Mouse (Mus musculus): ENCODE measurements around the gene Metap1. TPM values are rescaled to one million over a fixed set of nuclear protein-coding genes. Genes with fewer than 3 reads are reported as not detected.

Gene Metap1
- polyA plus RNA-seq, 1 experiment from 2014 or later: 34.0 TPM

GRCm38 (mm10) chr3:138499854-138500740 lies 10.8 kb upstream of the Metap1 start:
- Histone ChIP-seq H3K36me3 (no peaks in the 10 kb centered on the region), H3K27ac (replicated peaks) (no peak overlapping the region), H3K4me1 (peaks cover 5% of the 10 kb centered on the region; the same call in 1 of the 2 replicates), H3K27me3 (replicated peaks) (peaks cover 24% of the 10 kb centered on the region; the same call in 1 of the 2 replicates), H3K4me3 (no peak overlapping the region), H3K4me2 (no peak overlapping the region), H3K9ac (no peak overlapping the region), H3K9me3 (no peaks in the 10 kb centered on the region)
- WGBS: 79% methylated on average over 15 of the region's 15 CpGs
- ATAC-seq (ENCODE audit: extremely low read depth, insufficient number of reproducible peaks, low FRiP score, low TSS enrichment): no peak

- 60% methylated on average over 4 of the region's 4 CpGs for WGBS
- no peak overlapping the region for H3K9ac ChIP-seq
- H3K4me2 ChIP-seq: no peak overlapping the region
- no peak overlapping the region for H3K27ac ChIP-seq (replicated peaks)
- no peak overlapping the region for H3K4me3 ChIP-seq
- no peaks in the 10 kb centered on the region for H3K36me3 ChIP-seq
- H3K27me3 ChIP-seq (replicated peaks): peaks cover 23% of the 10 kb centered on the region; the same call in 1 of the 2 replicates
- H3K4me1 ChIP-seq: peaks cover 2% of the 10 kb centered on the region; the same call in 1 of the 2 replicates
- H3K9me3 ChIP-seq: no peaks in the 10 kb centered on the region
- ATAC-seq (ENCODE audit: extremely low read depth, insufficient number of reproducible peaks, low FRiP score, low TSS enrichment): no peak
Observed at GRCm38 (mm10) chr3:138498731-138499130, 9.4 kb upstream of the Metap1 start.

- no peak for ATAC-seq (ENCODE audit: extremely low read depth, insufficient number of reproducible peaks, low FRiP score, low TSS enrichment)
- Histone ChIP-seq H3K9me3 (no peaks in the 10 kb centered on the region), H3K27me3 (replicated peaks) (peaks cover 10% of the 10 kb centered on the region; the same call in 1 of the 2 replicates), H3K9ac (no peak overlapping the region), H3K27ac (replicated peaks) (no peak overlapping the region), H3K4me1 (no peaks in the 10 kb centered on the region), H3K36me3 (no peaks in the 10 kb centered on the region), H3K4me3 (no peak overlapping the region), H3K4me2 (no peak overlapping the region)
- 71% methylated on average over 11 of the region's 11 CpGs for WGBS
Observed at GRCm38 (mm10) chr3:138495166-138496145, 6.1 kb upstream of the Metap1 start.

GRCm38 (mm10) chr3:138494565-138494964 lies 5.2 kb upstream of the Metap1 start:
- no peaks in the 10 kb centered on the region for H3K4me1 ChIP-seq
- no peak overlapping the region for H3K27ac ChIP-seq (replicated peaks)
- peaks cover 3% of the 10 kb centered on the region; the same call in 1 of the 2 replicates for H3K27me3 ChIP-seq (replicated peaks)
- ATAC-seq (ENCODE audit: extremely low read depth, insufficient number of reproducible peaks, low FRiP score, low TSS enrichment): no peak
- no peaks in the 10 kb centered on the region for H3K9me3 ChIP-seq
- H3K36me3 ChIP-seq: no peaks in the 10 kb centered on the region
- no peak overlapping the region for H3K9ac ChIP-seq
- H3K4me3 ChIP-seq: no peak overlapping the region
- WGBS: 40% methylated on average over 1 of the region's 1 CpGs
- H3K4me2 ChIP-seq: no peak overlapping the region

- Histone ChIP-seq H3K9me3 (no peaks in the 10 kb centered on the region), H3K4me3 (no peak overlapping the region), H3K27ac (replicated peaks) (no peak overlapping the region), H3K27me3 (replicated peaks) (no peaks in the 10 kb centered on the region), H3K36me3 (no peaks in the 10 kb centered on the region), H3K4me1 (no peaks in the 10 kb centered on the region), H3K9ac (no peak overlapping the region), H3K4me2 (no peak overlapping the region)
- 82% methylated on average over 3 of the region's 3 CpGs for WGBS
- ATAC-seq (ENCODE audit: extremely low read depth, insufficient number of reproducible peaks, low FRiP score, low TSS enrichment): no peak
Observed at GRCm38 (mm10) chr3:138493668-138494067, 4.4 kb upstream of the Metap1 start.

GRCm38 (mm10) chr3:138490034-138490337 lies 671 bp upstream of the Metap1 start:
- no peak overlapping the region for H3K27ac ChIP-seq (replicated peaks)
- H3K27me3 ChIP-seq (replicated peaks): no peaks in the 10 kb centered on the region
- peak overlapping the region; percentile 89 for H3K4me2 ChIP-seq
- H3K4me3 ChIP-seq: peak overlapping the region; percentile 78
- ATAC-seq (ENCODE audit: extremely low read depth, insufficient number of reproducible peaks, low FRiP score, low TSS enrichment): no peak
- H3K4me1 ChIP-seq: peaks cover 12% of the 10 kb centered on the region
- H3K9ac ChIP-seq: peak overlapping the region; percentile 83
- peaks cover 13% of the 10 kb centered on the region for H3K36me3 ChIP-seq
- 18% methylated on average over 6 of the region's 6 CpGs for WGBS
- H3K9me3 ChIP-seq: no peaks in the 10 kb centered on the region

GRCm38 (mm10) chr3:138488584-138489326 lies 560 bp downstream of the Metap1 start:
- under 1% methylated on average over 57 of the region's 61 CpGs for WGBS
- ATAC-seq (ENCODE audit: extremely low read depth, insufficient number of reproducible peaks, low FRiP score, low TSS enrichment): peak; percentile 51
- H3K4me2 ChIP-seq: peak overlapping the region; percentile 89
- no peaks in the 10 kb centered on the region; the same call in 1 of the 2 replicates for H3K9me3 ChIP-seq
- peaks cover 25% of the 10 kb centered on the region for H3K36me3 ChIP-seq
- peak overlapping the region; percentile 90 for H3K9ac ChIP-seq
- H3K4me3 ChIP-seq: peak overlapping the region; percentile 78
- H3K4me1 ChIP-seq: peaks cover 12% of the 10 kb centered on the region
- peak overlapping the region; percentile 76 for H3K27ac ChIP-seq (replicated peaks)
- no peaks in the 10 kb centered on the region for H3K27me3 ChIP-seq (replicated peaks)

- Histone ChIP-seq H3K36me3 (peaks cover 60% of the 10 kb centered on the region), H3K27ac (replicated peaks) (no peak overlapping the region), H3K4me1 (peaks cover 25% of the 10 kb centered on the region), H3K9ac (no peak overlapping the region), H3K4me3 (no peak overlapping the region), H3K9me3 (no peaks in the 10 kb centered on the region; the same call in 1 of the 2 replicates), H3K4me2 (no peak overlapping the region), H3K27me3 (replicated peaks) (no peaks in the 10 kb centered on the region)
- 81% methylated on average over 2 of the region's 2 CpGs for WGBS
- no peak for ATAC-seq (ENCODE audit: extremely low read depth, insufficient number of reproducible peaks, low FRiP score, low TSS enrichment)
Observed at GRCm38 (mm10) chr3:138483240-138483639, 6.1 kb downstream of the Metap1 start.

GRCm38 (mm10) chr3:138481526-138482284 lies 7.6 kb downstream of the Metap1 start:
- H3K9me3 ChIP-seq: no peaks in the 10 kb centered on the region; the same call in 1 of the 2 replicates
- H3K4me2 ChIP-seq: peak overlapping the region; percentile 37; the same call in 1 of the 2 replicates
- peak overlapping the region; percentile 15; the same call in 1 of the 2 replicates for H3K9ac ChIP-seq
- 46% methylated on average over 14 of the region's 14 CpGs for WGBS
- no peaks in the 10 kb centered on the region for H3K27me3 ChIP-seq (replicated peaks)
- H3K27ac ChIP-seq (replicated peaks): 0 out of 2 replicates have a peak overlapping the region, but pooled peaks have one; percentile 20
- no peak overlapping the region; the same call in 1 of the 2 replicates for H3K4me3 ChIP-seq
- H3K36me3 ChIP-seq: peaks cover 65% of the 10 kb centered on the region
- no peak for ATAC-seq (ENCODE audit: extremely low read depth, insufficient number of reproducible peaks, low FRiP score, low TSS enrichment)
- peaks cover 16% of the 10 kb centered on the region for H3K4me1 ChIP-seq

- no peak overlapping the region for H3K4me3 ChIP-seq
- H3K4me1 ChIP-seq: peaks cover 21% of the 10 kb centered on the region
- no peak for ATAC-seq (ENCODE audit: extremely low read depth, insufficient number of reproducible peaks, low FRiP score, low TSS enrichment)
- WGBS: 87% methylated on average over 8 of the region's 8 CpGs
- H3K9ac ChIP-seq: no peak overlapping the region
- no peaks in the 10 kb centered on the region; the same call in 1 of the 2 replicates for H3K9me3 ChIP-seq
- H3K4me2 ChIP-seq: no peak overlapping the region
- H3K36me3 ChIP-seq: peaks cover 62% of the 10 kb centered on the region
- no peaks in the 10 kb centered on the region for H3K27me3 ChIP-seq (replicated peaks)
- no peak overlapping the region for H3K27ac ChIP-seq (replicated peaks)
Observed at GRCm38 (mm10) chr3:138479489-138479888, 9.8 kb downstream of the Metap1 start.

Data from heart, embryonic 13.5 days (tissue).